Mouse (Mus musculus): Measurements from ENCODE around the gene Nsd2. TPM values are rescaled to one million over a fixed set of nuclear protein-coding genes. Genes with fewer than 3 reads are reported as not detected.
"Not testable (repeated sequence)": the region's sequence is repeated elsewhere in the genome, so short reads cannot be mapped to it uniquely, and the experiment has no call there.

The Nsd2 gene
- polyA plus RNA-seq, 1 experiment from 2014 or later: 70.1 TPM

- WGBS: 94% methylated on average over 3 of the region's 3 CpGs
- Histone ChIP-seq H3K27me3 (ENCODE audit: insufficient read depth, low read length) (no peaks in the 10 kb centered on the region), H3K4me1 (ENCODE audit: insufficient read depth) (peaks cover 10% of the 10 kb centered on the region), H3K4me2 (no peak overlapping the region), H3K9me3 (ENCODE audit: low read depth, low read length) (peaks cover 11% of the 10 kb centered on the region; the same call in 1 of the 2 replicates), H3K9ac (no peak overlapping the region), H3K36me3 (ENCODE audit: insufficient read depth) (0 out of 2 replicates have a peak, but pooled peaks cover 4% of the 10 kb centered on the region), H3K4me3 (ENCODE audit: low read depth, low read length) (no peak overlapping the region), H3K27ac (ENCODE audit: low read depth) (no peak overlapping the region)
- no peak for TF ChIP-seq CTCF (IDR thresholded peaks at IDR 0.05; ENCODE audit: low read depth)
- ATAC-seq (ENCODE audit: insufficient read depth) (no peak), DNase-seq (no peak)
These were observed 117.9 kb downstream of the Nsd2 start for GRCm38 (mm10) chr5:33938448-33938847.

GRCm38 (mm10) chr5:33947035-33947434, 126.5 kb downstream of the Nsd2 start:
- H3K36me3 ChIP-seq (ENCODE audit: insufficient read depth); H3K9ac ChIP-seq; DNase-seq; H3K4me3 ChIP-seq (ENCODE audit: low read depth, low read length); H3K27ac ChIP-seq (ENCODE audit: low read depth); H3K27me3 ChIP-seq (ENCODE audit: insufficient read depth, low read length); H3K4me2 ChIP-seq; H3K4me1 ChIP-seq (ENCODE audit: insufficient read depth); ATAC-seq (ENCODE audit: insufficient read depth): not testable (repeated sequence)
- TF ChIP-seq CTCF (IDR thresholded peaks at IDR 0.05; ENCODE audit: low read depth): peak; percentile 27; the same call in 1 of the 2 replicates
- H3K9me3 ChIP-seq (ENCODE audit: low read depth, low read length): peaks cover 12% of the 10 kb centered on the region
- 93% methylated on average over 16 of the region's 16 CpGs for WGBS

Small RNAs within 50 kb of the gene (microRNA-seq; reads per million reads assigned to microRNA genes)
- gene Mir7024 (ENCODE audit: borderline number of aligned reads): not detected

Other genes with a start within 250 kb of the Nsd2 start
- 63.5 and 64.4 TPM in 2 replicates for gene Fam53a, start 191.1 kb upstream of the Nsd2 start, polyA plus RNA-seq (2014; fragmentation: Nextera tagmentation; extraction: Ambion mirVana)
- gene Gm9903, start 190.8 kb upstream of the Nsd2 start, polyA plus RNA-seq (2014; fragmentation: Nextera tagmentation; extraction: Ambion mirVana): 0.26 and 0.31 TPM in 2 replicates
- gene Slbp, start 168.2 kb upstream of the Nsd2 start, polyA plus RNA-seq (2014; fragmentation: Nextera tagmentation; extraction: Ambion mirVana): 265 and 275 TPM in 2 replicates
- 254 and 261 TPM in 2 replicates for gene Tacc3, start 162.6 kb upstream of the Nsd2 start, polyA plus RNA-seq (2014; fragmentation: Nextera tagmentation; extraction: Ambion mirVana)
- gene Tmem129, start 162.3 kb upstream of the Nsd2 start, polyA plus RNA-seq (2014; fragmentation: Nextera tagmentation; extraction: Ambion mirVana): 38.3 and 39.7 TPM in 2 replicates
- gene Fgfr3, start 99.1 kb upstream of the Nsd2 start, polyA plus RNA-seq (2014; fragmentation: Nextera tagmentation; extraction: Ambion mirVana): 51.0 and 52.5 TPM in 2 replicates
- gene Letm1, start 37.9 kb upstream of the Nsd2 start, polyA plus RNA-seq (2014; fragmentation: Nextera tagmentation; extraction: Ambion mirVana): 50.2 and 53.7 TPM in 2 replicates
- gene Nelfa, start 115.7 kb downstream of the Nsd2 start, polyA plus RNA-seq (2014; fragmentation: Nextera tagmentation; extraction: Ambion mirVana): 63.4 and 64.0 TPM in 2 replicates
- gene Gm1673, start 162.7 kb downstream of the Nsd2 start, polyA plus RNA-seq (2014; fragmentation: Nextera tagmentation; extraction: Ambion mirVana): 57.5 and 61.1 TPM in 2 replicates
- gene Nat8l, start 175.3 kb downstream of the Nsd2 start, polyA plus RNA-seq (2014; fragmentation: Nextera tagmentation; extraction: Ambion mirVana): 0.09 and 0.13 TPM in 2 replicates

Data from lung, embryonic 14.5 days (tissue).